ENCODE assay signal across 8 mouse cellular contexts in genomic region chr9:107872350-107873098, GRCm38 (mm10). TPM values are rescaled to one million over a fixed set of nuclear protein-coding genes. Genes with fewer than 3 reads are reported as not detected.
DNase-seq lines count a peak whose midpoint lies in the region; ATAC-seq and TF ChIP-seq lines count a peak whose summit lies in the region.

No protein-coding gene starts in this region.

- TF ChIP-seq POLR2A in bone marrow, adult 2 months (IDR thresholded peaks at IDR 0.05; ENCODE audit: borderline replicate concordance, control insufficient read depth, low read depth, low read length): peak; percentile 57
- TF ChIP-seq POLR2A in limb, embryonic 14.5 days (IDR thresholded peaks at IDR 0.05; ENCODE audit: borderline replicate concordance, extremely low read depth, insufficient read depth, insufficient read length): peak; percentile 95

- WGBS in bone marrow, adult 2 months: under 1% methylated on average over 80 of the region's 80 CpGs
- WGBS in embryonic facial prominence, embryonic 15.5 days: under 1% methylated on average over 80 of the region's 80 CpGs
- under 1% methylated on average over 75 of the region's 80 CpGs for WGBS in limb, embryonic 14.5 days
- 0% methylated on average over 72 of the region's 80 CpGs for WGBS in midbrain, postnatal 0 days

- H3K27ac ChIP-seq in bone marrow, adult 2 months (ENCODE audit: control insufficient read depth, insufficient read depth, low read depth, low read length, poor library complexity): peak overlapping the region; percentile 98
- peak overlapping the region; percentile 96 for H3K27ac ChIP-seq in embryonic facial prominence, embryonic 15.5 days (replicated peaks)
- peak overlapping the region; percentile 94 for H3K27ac ChIP-seq in limb, embryonic 14.5 days (replicated peaks; ENCODE audit: low read depth, low read length)
- H3K27ac ChIP-seq in midbrain, postnatal 0 days (ENCODE audit: low read depth, low read length): peak overlapping the region; percentile 93

- TF ChIP-seq CTCF in bone marrow, adult 2 months (IDR thresholded peaks at IDR 0.05; ENCODE audit: control insufficient read depth, insufficient read depth, low read length): no peak
- 0 out of 2 replicates have a peak, but pooled peaks have one; percentile 4 for TF ChIP-seq CTCF in midbrain, postnatal 0 days (IDR thresholded peaks at IDR 0.05)

- peak overlapping the region; percentile 68 for H3K4me2 ChIP-seq in embryonic facial prominence, embryonic 15.5 days (replicated peaks)
- peak overlapping the region; percentile 68 for H3K4me2 ChIP-seq in limb, embryonic 14.5 days (replicated peaks; ENCODE audit: low read depth, low read length, severe bottlenecking)
- H3K4me2 ChIP-seq in midbrain, postnatal 0 days (ENCODE audit: low read depth, low read length, poor library complexity, severe bottlenecking): peak overlapping the region; percentile 82

- peak; percentile 99 for ATAC-seq in embryonic facial prominence, embryonic 15.5 days (ENCODE audit: insufficient number of reproducible peaks, low FRiP score, low TSS enrichment, low read depth)
- peak; percentile 100 for ATAC-seq in limb, embryonic 14.5 days (ENCODE audit: low FRiP score, low read depth)
- peak; percentile 99 for ATAC-seq in midbrain, postnatal 0 days (ENCODE audit: low FRiP score)

- 0 out of 2 replicates have a peak, but pooled peaks cover 3% of the 10 kb centered on the region for H3K36me3 ChIP-seq in embryonic facial prominence, embryonic 15.5 days
- peaks cover 8% of the 10 kb centered on the region; the same call in 1 of the 2 replicates for H3K36me3 ChIP-seq in limb, embryonic 14.5 days (ENCODE audit: control insufficient read depth, insufficient read depth, low read length)
- no peaks in the 10 kb centered on the region; the same call in 1 of the 2 replicates for H3K36me3 ChIP-seq in midbrain, postnatal 0 days (ENCODE audit: insufficient read depth, low read length)

- H3K4me3 ChIP-seq in bone marrow, adult 2 months (replicated peaks; ENCODE audit: control insufficient read depth, low read depth, low read length): peak overlapping the region; percentile 96
- peak overlapping the region; percentile 73 for H3K4me3 ChIP-seq in embryonic facial prominence, embryonic 15.5 days (replicated peaks)
- peak overlapping the region; percentile 97 for H3K4me3 ChIP-seq in limb, embryonic 14.5 days (replicated peaks; ENCODE audit: low read length)
- H3K4me3 ChIP-seq in midbrain, postnatal 0 days (ENCODE audit: low read depth, low read length): peak overlapping the region; percentile 98

- H3K9me3 ChIP-seq in embryonic facial prominence, embryonic 15.5 days (replicated peaks): no peaks in the 10 kb centered on the region
- no peaks in the 10 kb centered on the region for H3K9me3 ChIP-seq in limb, embryonic 14.5 days (ENCODE audit: control insufficient read depth, low read length)
- no peaks in the 10 kb centered on the region for H3K9me3 ChIP-seq in midbrain, postnatal 0 days (ENCODE audit: low read length)

- no peaks in the 10 kb centered on the region for H3K27me3 ChIP-seq in embryonic facial prominence, embryonic 15.5 days
- H3K27me3 ChIP-seq in limb, embryonic 14.5 days (ENCODE audit: control insufficient read depth, insufficient read depth, low read length): no peaks in the 10 kb centered on the region
- H3K27me3 ChIP-seq in midbrain, postnatal 0 days (ENCODE audit: insufficient read depth, low read length): no peaks in the 10 kb centered on the region

- H3K4me1 ChIP-seq in bone marrow, adult 2 months (ENCODE audit: control insufficient read depth, insufficient read depth, low read length): no peaks in the 10 kb centered on the region; the same call in none of the 2 replicates
- peaks cover 13% of the 10 kb centered on the region for H3K4me1 ChIP-seq in embryonic facial prominence, embryonic 15.5 days
- H3K4me1 ChIP-seq in limb, embryonic 14.5 days (ENCODE audit: control insufficient read depth, insufficient read depth, low read length): peaks cover 12% of the 10 kb centered on the region
- H3K4me1 ChIP-seq in midbrain, postnatal 0 days (ENCODE audit: insufficient read depth, low read length): peaks cover 8% of the 10 kb centered on the region

- H3K9ac ChIP-seq in embryonic facial prominence, embryonic 15.5 days: peak overlapping the region; percentile 96
- peak overlapping the region; percentile 99 for H3K9ac ChIP-seq in limb, embryonic 14.5 days (ENCODE audit: low read depth, low read length, severe bottlenecking)
- H3K9ac ChIP-seq in midbrain, postnatal 0 days (replicated peaks; ENCODE audit: low read length, poor library complexity, severe bottlenecking): peak overlapping the region; percentile 96

- DNase-seq in 416B (ENCODE audit: low read depth): peak; percentile 94
- DNase-seq in heart, adult 8-10 months (ENCODE audit: low spot score): peak; percentile 96
- peak; percentile 97 for DNase-seq in kidney, adult 9 months
- DNase-seq in limb, embryonic 14.5 days (ENCODE audit: low spot score): peak; percentile 95
- DNase-seq in midbrain, postnatal 0 days (ENCODE audit: low spot score): peak; percentile 98
- DNase-seq in spleen, postnatal 14 days (ENCODE audit: low spot score in 2 of 2): peak; percentile 83 to 88

RNA-seq across cellular contexts. Expression of gene Rbm6, which starts 0.5 kb away (rescaled TPM):
- 78.4 and 110 TPM in 2 replicates for polyA plus RNA-seq in bone marrow, adult 2 months (2011; ENCODE audit: insufficient read depth, insufficient read length, low replicate concordance, missing spikeins)
- 75.7 and 77.6 TPM in 2 replicates for polyA plus RNA-seq in embryonic facial prominence, embryonic 15.5 days (2015; fragmentation: Nextera tagmentation; extraction: Ambion mirVana)
- total RNA-seq in heart, adult 8-10 months (2022): 10 to 100 TPM; 24.8 to 31.0 (median 27.6) TPM
- polyA plus RNA-seq in limb, embryonic 14.5 days (2012; rRNA removed): 49.9 and 68.2 TPM in 2 replicates
- polyA plus RNA-seq in limb, embryonic 14.5 days (2014; fragmentation: Nextera tagmentation; extraction: Ambion mirVana): 56.1 and 63.0 TPM in 2 replicates
- 81.3 and 87.9 TPM in 2 replicates for total RNA-seq in midbrain, postnatal 0 days (2014; rRNA removed)
- polyA plus RNA-seq in midbrain, postnatal 0 days (2015; fragmentation: Nextera tagmentation; extraction: Ambion mirVana): 48.8 and 57.9 TPM in 2 replicates

RNA-seq across cellular contexts. Expression of gene Mon1a, which starts 15.4 kb away (rescaled TPM):
- 6.3 and 12.9 TPM in 2 replicates for polyA plus RNA-seq in bone marrow, adult 2 months (2011; ENCODE audit: insufficient read depth, insufficient read length, low replicate concordance, missing spikeins)
- polyA plus RNA-seq in embryonic facial prominence, embryonic 15.5 days (2015; fragmentation: Nextera tagmentation; extraction: Ambion mirVana): 17.2 and 18.2 TPM in 2 replicates
- 10 to 100 TPM; 10.8 to 12.2 (median 11.9) TPM for total RNA-seq in heart, adult 8-10 months (2022)
- 20.0 and 24.1 TPM in 2 replicates for polyA plus RNA-seq in limb, embryonic 14.5 days (2012; rRNA removed)
- polyA plus RNA-seq in limb, embryonic 14.5 days (2014; fragmentation: Nextera tagmentation; extraction: Ambion mirVana): 12.3 and 15.3 TPM in 2 replicates
- total RNA-seq in midbrain, postnatal 0 days (2014; rRNA removed): 23.9 and 24.9 TPM in 2 replicates
- polyA plus RNA-seq in midbrain, postnatal 0 days (2015; fragmentation: Nextera tagmentation; extraction: Ambion mirVana): 16.7 and 18.1 TPM in 2 replicates

RNA-seq across cellular contexts. Expression of gene Mst1r, which starts 34.1 kb away (rescaled TPM):
- 0.20 and 0.75 TPM in 2 replicates for polyA plus RNA-seq in bone marrow, adult 2 months (2011; ENCODE audit: insufficient read depth, insufficient read length, low replicate concordance, missing spikeins)
- 7.4 and 7.7 TPM in 2 replicates for polyA plus RNA-seq in embryonic facial prominence, embryonic 15.5 days (2015; fragmentation: Nextera tagmentation; extraction: Ambion mirVana)
- total RNA-seq in heart, adult 8-10 months (2022): 1 to 10 TPM; 1.3 to 3.7 (median 2.1) TPM
- 14.1 and 21.9 TPM in 2 replicates for polyA plus RNA-seq in limb, embryonic 14.5 days (2012; rRNA removed)
- 1.4 and 2.3 TPM in 2 replicates for polyA plus RNA-seq in limb, embryonic 14.5 days (2014; fragmentation: Nextera tagmentation; extraction: Ambion mirVana)
- total RNA-seq in midbrain, postnatal 0 days (2014; rRNA removed): 1.2 and 1.8 TPM in 2 replicates
- polyA plus RNA-seq in midbrain, postnatal 0 days (2015; fragmentation: Nextera tagmentation; extraction: Ambion mirVana): 1.1 and 1.2 TPM in 2 replicates

RNA-seq across cellular contexts. Expression of gene Actl11, which starts 55.7 kb away (rescaled TPM):
- polyA plus RNA-seq in bone marrow, adult 2 months (2011; ENCODE audit: insufficient read depth, insufficient read length, low replicate concordance, missing spikeins): not detected in 2 replicates
- not detected in 2 replicates for polyA plus RNA-seq in embryonic facial prominence, embryonic 15.5 days (2015; fragmentation: Nextera tagmentation; extraction: Ambion mirVana)
- not detected for total RNA-seq in heart, adult 8-10 months (2022)
- 0.03 TPM in 1 of 2 replicates, not detected in the other for polyA plus RNA-seq in limb, embryonic 14.5 days (2012; rRNA removed)
- not detected in 2 replicates for polyA plus RNA-seq in limb, embryonic 14.5 days (2014; fragmentation: Nextera tagmentation; extraction: Ambion mirVana)
- 0.05 TPM in 1 of 2 replicates, not detected in the other for total RNA-seq in midbrain, postnatal 0 days (2014; rRNA removed)
- polyA plus RNA-seq in midbrain, postnatal 0 days (2015; fragmentation: Nextera tagmentation; extraction: Ambion mirVana): not detected in 2 replicates

Comparison
In these comparisons a context has a peak if more than half of its experiments do, and no peak if none do; other contexts are left out.
1. Peak in every context shown above with its lines: DNase-seq, ATAC-seq, H3K4me3 ChIP-seq and H3K27ac ChIP-seq.